Mouse (Mus musculus) right cerebral cortex, postnatal 36 days (tissue): ENCODE results near the gene Selenos.

ENCODE experiments used
- DNase-seq, 2 experiments: peaks; one replicate each; pipeline ENCODE4 v3.0.0; 2022; ENCODE audit warnings: low spot score in 2 of 2, mixed read lengths in 1 of 2

Gene Selenos

GRCm38 (mm10) chr7:66118796-66119195 lies 39.3 kb downstream of the Selenos start:
- no peak for DNase-seq

GRCm38 (mm10) chr7:66120139-66120538 lies 40.7 kb downstream of the Selenos start:
- DNase-seq: no peak

GRCm38 (mm10) chr7:66120702-66121396 lies 41.4 kb downstream of the Selenos start:
- DNase-seq: no peak

GRCm38 (mm10) chr7:66124551-66124968 lies 45.1 kb downstream of the Selenos start:
- no peak for DNase-seq

GRCm38 (mm10) chr7:66125368-66125767 lies 45.9 kb downstream of the Selenos start:
- DNase-seq: no peak

GRCm38 (mm10) chr7:66127951-66128645 lies 48.6 kb downstream of the Selenos start:
- no peak for DNase-seq

- no peak for DNase-seq
Observed at GRCm38 (mm10) chr7:66128857-66129256, 49.4 kb downstream of the Selenos start.

GRCm38 (mm10) chr7:66130296-66130695 lies 50.8 kb downstream of the Selenos start:
- DNase-seq: no peak

- no peak for DNase-seq
Observed at GRCm38 (mm10) chr7:66131776-66132421, 52.5 kb downstream of the Selenos start.

- DNase-seq: no peak
Observed at GRCm38 (mm10) chr7:66134154-66134553, 54.7 kb downstream of the Selenos start.

- DNase-seq: no peak
Observed at GRCm38 (mm10) chr7:66135644-66136043, 56.2 kb downstream of the Selenos start.

GRCm38 (mm10) chr7:66136187-66136586 lies 56.7 kb downstream of the Selenos start:
- DNase-seq: no peak

- no peak for DNase-seq
Observed at GRCm38 (mm10) chr7:66137309-66137708, 57.9 kb downstream of the Selenos start.

- DNase-seq: no peak
Observed at GRCm38 (mm10) chr7:66138301-66138700, 58.9 kb downstream of the Selenos start.

GRCm38 (mm10) chr7:66138878-66139277 lies 59.4 kb downstream of the Selenos start:
- DNase-seq: no peak
